Mouse (Mus musculus) kidney, embryonic 15.5 days (tissue): ENCODE measurements around the gene Tom1l2. TPM values are rescaled to one million over a fixed set of nuclear protein-coding genes. Genes with fewer than 3 reads are reported as not detected.

Experiments
- ATAC-seq: fragments of 200-750 bp; cut with Nextera tagmentation; replicated peaks from 2 replicates; pipeline ENCODE4 v1.8.0; 2017; ENCODE audit warnings: moderate TSS enrichment; ENCODE audit not compliant: low FRiP score
- H3K27ac ChIP-seq: fragments of 300-500 bp; sonication (generic); 2 replicates; pipeline ENCODE4 v1.5.1; 2015; ENCODE audit warnings: mild to moderate bottlenecking, inconsistent platforms
- H3K27me3 ChIP-seq: fragments of 300-500 bp; sonication (generic); 2 replicates; pipeline ENCODE4 v1.6.1; 2015; ENCODE audit warnings: inconsistent platforms
- H3K36me3 ChIP-seq: fragments of 300-500 bp; sonication (generic); 2 replicates; pipeline ENCODE4 v1.6.1; 2015; ENCODE audit warnings: inconsistent platforms
- H3K4me1 ChIP-seq: fragments of 300-500 bp; sonication (generic); 2 replicates; pipeline ENCODE4 v1.6.1; 2015; ENCODE audit warnings: inconsistent platforms
- H3K4me2 ChIP-seq: fragments of 300-500 bp; sonication (generic); 2 replicates; pipeline ENCODE4 v1.6.1; 2015; ENCODE audit warnings: moderate library complexity, mild to moderate bottlenecking, inconsistent platforms
- H3K4me3 ChIP-seq: fragments of 300-500 bp; sonication (generic); replicated peaks from 2 replicates; pipeline ENCODE4 v1.5.1; 2015; ENCODE audit warnings: mild to moderate bottlenecking, inconsistent platforms
- H3K9ac ChIP-seq: fragments of 300-500 bp; sonication (generic); 2 replicates; pipeline ENCODE4 v1.6.1; 2015; ENCODE audit warnings: mild to moderate bottlenecking, inconsistent platforms
- H3K9me3 ChIP-seq: fragments of 300-500 bp; sonication (generic); replicated peaks from 2 replicates; pipeline ENCODE4 v1.6.1; 2016; ENCODE audit warnings: inconsistent platforms
- WGBS: fragments of 180-500 bp; shearing (Covaris S2); methylation state at CpG from one replicate; pipeline ENCODE4 v1.1.7; 2015; ENCODE audit warnings: mixed read lengths; 5-methylcytosine and 5-hydroxymethylcytosine counted together
- polyA plus RNA-seq: library from polyadenylated mRNA; unstranded; fragments of >200 nt; fragmentation: Nextera tagmentation; extraction: Ambion mirVana; gene quantifications from 2 replicates; pipeline ENCODE4 v1.2.1, GENCODE M21; 2015

The Tom1l2 gene
- polyA plus RNA-seq, 1 experiment from 2014 or later, result 33.1 TPM

- Histone ChIP-seq H3K4me1 (peaks cover 30% of the 10 kb centered on the region), H3K9ac (no peak overlapping the region), H3K9me3 (0 out of 2 replicates have a peak, but pooled peaks cover 8% of the 10 kb centered on the region), H3K4me3 (no peak overlapping the region), H3K4me2 (no peak overlapping the region), H3K27me3 (no peaks in the 10 kb centered on the region), H3K27ac (peak overlapping the region; percentile 28; the same call in 1 of the 2 replicates), H3K36me3 (peaks cover 99% of the 10 kb centered on the region)
- ATAC-seq, result no peak
- 88% methylated on average over 17 of the region's 17 CpGs for WGBS
These were observed 162.6 kb downstream of the Tom1l2 start for GRCm38 (mm10) chr11:60190055-60190641.

GRCm38 (mm10) chr11:60189501-60190040 is 163.1 kb downstream of the Tom1l2 start:
- Histone ChIP-seq H3K4me3 (no peak overlapping the region), H3K4me1 (peaks cover 35% of the 10 kb centered on the region), H3K4me2 (no peak overlapping the region), H3K27ac (peak overlapping the region; percentile 49), H3K36me3 (peaks cover 96% of the 10 kb centered on the region), H3K9ac (no peak overlapping the region), H3K27me3 (no peaks in the 10 kb centered on the region), H3K9me3 (0 out of 2 replicates have a peak, but pooled peaks cover 3% of the 10 kb centered on the region)
- WGBS, result 69% methylated on average over 21 of the region's 21 CpGs
- no peak for ATAC-seq

- no peak overlapping the region for H3K4me2 ChIP-seq
- H3K4me1 ChIP-seq, result peaks cover 47% of the 10 kb centered on the region
- H3K27me3 ChIP-seq, result no peaks in the 10 kb centered on the region
- ATAC-seq, result no peak
- no peak overlapping the region for H3K9ac ChIP-seq
- no peaks in the 10 kb centered on the region for H3K9me3 ChIP-seq
- H3K27ac ChIP-seq, result no peak overlapping the region
- no peak overlapping the region for H3K4me3 ChIP-seq
- WGBS, result 90% methylated on average over 25 of the region's 25 CpGs
- H3K36me3 ChIP-seq, result peaks cover 84% of the 10 kb centered on the region
These were observed 164.3 kb downstream of the Tom1l2 start for GRCm38 (mm10) chr11:60188275-60188853.

- Histone ChIP-seq H3K27ac (no peak overlapping the region), H3K4me2 (no peak overlapping the region), H3K9me3 (no peaks in the 10 kb centered on the region), H3K4me3 (no peak overlapping the region), H3K27me3 (no peaks in the 10 kb centered on the region), H3K4me1 (peaks cover 59% of the 10 kb centered on the region), H3K9ac (no peak overlapping the region), H3K36me3 (peaks cover 72% of the 10 kb centered on the region)
- ATAC-seq, result no peak
- 91% methylated on average over 11 of the region's 11 CpGs for WGBS
These were observed 165.6 kb downstream of the Tom1l2 start for GRCm38 (mm10) chr11:60187070-60187469.

GRCm38 (mm10) chr11:60185396-60186231 is 167.1 kb downstream of the Tom1l2 start:
- no peak for ATAC-seq
- Histone ChIP-seq H3K9ac (no peak overlapping the region), H3K36me3 (peaks cover 57% of the 10 kb centered on the region)

GRCm38 (mm10) chr11:60184346-60185325 is 168.1 kb downstream of the Tom1l2 start:
- H3K4me2 ChIP-seq, result no peak overlapping the region
- no peaks in the 10 kb centered on the region for H3K9me3 ChIP-seq
- ATAC-seq, result no peak
- H3K4me3 ChIP-seq, result no peak overlapping the region
- H3K4me1 ChIP-seq, result peaks cover 66% of the 10 kb centered on the region
- no peak overlapping the region for H3K9ac ChIP-seq
- 62% methylated on average over 22 of the region's 22 CpGs for WGBS
- H3K27me3 ChIP-seq, result no peaks in the 10 kb centered on the region
- H3K36me3 ChIP-seq, result peaks cover 50% of the 10 kb centered on the region
- H3K27ac ChIP-seq, result no peak overlapping the region

More at GRCm38 (mm10) chr11:60185396-60186231, 167.1 kb downstream of the Tom1l2 start:
- H3K4me1 ChIP-seq, result peaks cover 65% of the 10 kb centered on the region
- H3K27me3 ChIP-seq, result no peaks in the 10 kb centered on the region
- WGBS, result 72% methylated on average over 20 of the region's 20 CpGs
- H3K4me2 ChIP-seq, result no peak overlapping the region
- no peak overlapping the region for H3K27ac ChIP-seq
- no peaks in the 10 kb centered on the region for H3K9me3 ChIP-seq
- H3K4me3 ChIP-seq, result no peak overlapping the region

- Histone ChIP-seq H3K9me3 (no peaks in the 10 kb centered on the region), H3K36me3 (peaks cover 33% of the 10 kb centered on the region), H3K4me1 (peaks cover 75% of the 10 kb centered on the region), H3K4me2 (no peak overlapping the region), H3K27me3 (no peaks in the 10 kb centered on the region), H3K4me3 (no peak overlapping the region), H3K27ac (no peak overlapping the region), H3K9ac (no peak overlapping the region)
- ATAC-seq, result no peak
- 62% methylated on average over 2 of the region's 2 CpGs for WGBS
These were observed 170.0 kb downstream of the Tom1l2 start for GRCm38 (mm10) chr11:60182741-60183140.

- 80% methylated on average over 12 of the region's 12 CpGs for WGBS
- Histone ChIP-seq H3K36me3 (peaks cover 28% of the 10 kb centered on the region), H3K4me1 (peaks cover 81% of the 10 kb centered on the region), H3K27ac (no peak overlapping the region), H3K27me3 (no peaks in the 10 kb centered on the region), H3K4me2 (no peak overlapping the region), H3K9me3 (no peaks in the 10 kb centered on the region), H3K9ac (no peak overlapping the region), H3K4me3 (no peak overlapping the region)
- ATAC-seq, result no peak
These were observed 170.5 kb downstream of the Tom1l2 start for GRCm38 (mm10) chr11:60182116-60182670.

GRCm38 (mm10) chr11:60178506-60178905 is 174.2 kb downstream of the Tom1l2 start:
- no peak for ATAC-seq
- H3K27ac ChIP-seq, result 0 out of 2 replicates have a peak overlapping the region, but pooled peaks have one; percentile 4
- no peaks in the 10 kb centered on the region for H3K9me3 ChIP-seq
- H3K4me3 ChIP-seq, result no peak overlapping the region
- H3K4me1 ChIP-seq, result peaks cover 89% of the 10 kb centered on the region
- H3K4me2 ChIP-seq, result no peak overlapping the region
- H3K27me3 ChIP-seq, result no peaks in the 10 kb centered on the region
- peaks cover 5% of the 10 kb centered on the region; the same call in 1 of the 2 replicates for H3K36me3 ChIP-seq
- no peak overlapping the region for H3K9ac ChIP-seq

GRCm38 (mm10) chr11:60178005-60178404 is 174.7 kb downstream of the Tom1l2 start:
- 31% methylated on average over 6 of the region's 6 CpGs for WGBS
- H3K4me3 ChIP-seq, result peak overlapping the region; percentile 66; the same call in 1 of the 2 replicates
- no peaks in the 10 kb centered on the region for H3K9me3 ChIP-seq
- no peak for ATAC-seq
- peaks cover 5% of the 10 kb centered on the region; the same call in 1 of the 2 replicates for H3K36me3 ChIP-seq
- H3K4me2 ChIP-seq, result peak overlapping the region; percentile 99
- peaks cover 89% of the 10 kb centered on the region for H3K4me1 ChIP-seq
- peak overlapping the region; percentile 92 for H3K27ac ChIP-seq
- no peak overlapping the region for H3K9ac ChIP-seq
- H3K27me3 ChIP-seq, result no peaks in the 10 kb centered on the region
